Mouse (Mus musculus) forebrain, embryonic 14.5 days (tissue): Measurements from ENCODE around the gene Olfr1417. TPM values are rescaled to one million over a fixed set of nuclear protein-coding genes. Genes with fewer than 3 reads are reported as not detected.
A peak's percentile ranks its signal among the peaks of the same experiment; 100 is the strongest.

Experiments used
- ATAC-seq: fragments of 200-750 bp; cut with Nextera tagmentation; 2 replicates; pipeline ENCODE4 v1.8.0; 2017; ENCODE audit warnings: mild to moderate bottlenecking, moderate library complexity
- DNase-seq: peaks from one replicate; pipeline ENCODE4 v3.0.0-alpha.2; 2015; ENCODE audit warnings: low spot score
- H3K27ac ChIP-seq: fragments of 300-500 bp; sonication (generic); 2 replicates; pipeline ENCODE4 v1.5.1; 2014; ENCODE audit warnings: low read depth, mild to moderate bottlenecking, control low read depth, low read length, moderate library complexity
- H3K27me3 ChIP-seq: fragments of 300-500 bp; sonication (generic); replicated peaks from 2 replicates; pipeline ENCODE4 v1.6.1; 2014; ENCODE audit warnings: low read length, control low read depth, mixed read lengths; ENCODE audit not compliant: control insufficient read depth, insufficient read depth
- H3K36me3 ChIP-seq: fragments of 300-500 bp; sonication (generic); 2 replicates; pipeline ENCODE4 v1.6.1; 2014; ENCODE audit warnings: low read length, control low read depth; ENCODE audit not compliant: control insufficient read depth, insufficient read depth
- H3K4me1 ChIP-seq: fragments of 300-500 bp; sonication (generic); 2 replicates; pipeline ENCODE4 v1.6.1; 2014; ENCODE audit warnings: antibody characterized with exemption, low read length, control low read depth; ENCODE audit not compliant: control insufficient read depth, insufficient read depth
- H3K4me2 ChIP-seq: fragments of 300-500 bp; sonication (generic); 2 replicates; pipeline ENCODE4 v1.6.1; 2014; ENCODE audit warnings: mild to moderate bottlenecking, control low read depth, low read length
- H3K4me3 ChIP-seq: fragments of 300-500 bp; sonication (generic); 2 replicates; pipeline ENCODE4 v1.5.1; 2014; ENCODE audit warnings: low read depth, low read length, control low read depth
- H3K9ac ChIP-seq: fragments of 300-500 bp; sonication (generic); 2 replicates; pipeline ENCODE4 v1.6.1; 2014; ENCODE audit warnings: mild to moderate bottlenecking, low read length, control low read depth, moderate library complexity
- H3K9me3 ChIP-seq: fragments of 300-500 bp; sonication (generic); replicated peaks from 2 replicates; pipeline ENCODE4 v1.6.1; 2016; ENCODE audit warnings: low read length, control low read depth, mixed read lengths; ENCODE audit not compliant: control insufficient read depth
- WGBS: fragments of 180-500 bp; shearing (Covaris S2); extraction: QIAGEN DNeasy Blood & Tissue Kit; methylation state at CpG from one replicate; pipeline ENCODE4 v1.1.7; 2014; 5-methylcytosine and 5-hydroxymethylcytosine counted together
- polyA plus RNA-seq: library from polyadenylated mRNA; unstranded; fragments of >200 nt; fragmentation: Nextera tagmentation; extraction: Ambion mirVana; gene quantifications from 2 replicates; pipeline ENCODE4 v1.2.1, GENCODE M21; 2014

The Olfr1417 gene
- polyA plus RNA-seq, 1 experiment from 2014 or later: not detected

DNA sequence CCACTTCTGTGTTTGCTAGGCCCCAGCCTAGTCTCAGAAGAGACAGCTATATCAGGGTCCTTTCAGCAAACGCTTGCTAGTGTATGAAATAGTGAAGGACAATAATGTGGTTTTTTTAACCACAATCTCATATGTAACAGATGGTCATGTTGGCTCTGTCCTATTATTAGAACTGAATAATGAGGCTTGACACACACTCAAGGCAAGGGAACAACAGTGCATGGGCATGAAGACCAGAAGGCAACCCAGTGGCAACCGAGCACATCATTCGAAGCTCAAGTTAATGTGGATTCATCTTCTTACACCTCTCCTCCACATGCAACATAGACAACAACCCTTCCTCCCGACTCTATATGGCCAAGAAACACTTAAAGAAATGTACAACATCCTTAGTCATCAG lies 7.3 kb upstream of the Olfr1417 start:
- DNase-seq (no peak), ATAC-seq (no peak)
- Histone ChIP-seq H3K27me3 (no peaks in the 10 kb centered on the region), H3K9me3 (no peaks in the 10 kb centered on the region), H3K27ac (no peak overlapping the region), H3K36me3 (no peaks in the 10 kb centered on the region), H3K4me2 (no peak overlapping the region), H3K4me3 (no peak overlapping the region), H3K9ac (no peak overlapping the region), H3K4me1 (no peaks in the 10 kb centered on the region)
- WGBS: 84% methylated on average over 4 of the region's 4 CpGs

- H3K27me3 ChIP-seq: peaks cover 15% of the 10 kb centered on the region
- WGBS: 20% methylated on average over 4 of the region's 4 CpGs
- no peak overlapping the region for H3K4me3 ChIP-seq
- H3K4me1 ChIP-seq: 0 out of 2 replicates have a peak, but pooled peaks cover 8% of the 10 kb centered on the region
- H3K27ac ChIP-seq: no peak overlapping the region
- H3K9ac ChIP-seq: no peak overlapping the region
- ATAC-seq (no peak), DNase-seq (no peak)
- H3K36me3 ChIP-seq: no peaks in the 10 kb centered on the region
- no peaks in the 10 kb centered on the region for H3K9me3 ChIP-seq
- H3K4me2 ChIP-seq: no peak overlapping the region
Observed at GRCm38 (mm10) chr19:11823346-11824065, 15.5 kb downstream of the Olfr1417 start.

DNA sequence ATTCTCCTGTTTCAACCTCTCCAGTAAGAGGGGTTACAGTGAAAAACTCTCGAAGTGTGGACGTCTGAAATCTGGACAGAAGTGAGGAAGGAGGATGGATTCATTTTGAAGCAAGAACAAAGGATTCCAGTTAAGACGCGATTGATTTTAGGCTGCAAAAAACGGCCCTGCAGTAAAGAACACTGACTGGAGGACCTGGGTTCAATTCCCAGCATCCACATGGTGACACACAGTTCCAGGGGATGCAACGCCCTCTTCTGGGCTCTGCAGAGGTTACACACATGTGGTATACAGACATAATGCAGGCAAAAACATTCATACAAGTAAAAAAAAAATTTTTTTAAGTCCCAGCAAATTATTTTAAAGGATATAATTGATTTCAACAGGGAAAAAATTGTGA lies 18.8 kb downstream of the Olfr1417 start:
- Histone ChIP-seq H3K4me2 (peak overlapping the region; percentile 97), H3K27ac (no peak overlapping the region), H3K36me3 (no peaks in the 10 kb centered on the region), H3K4me1 (0 out of 2 replicates have a peak, but pooled peaks cover 8% of the 10 kb centered on the region), H3K9me3 (no peaks in the 10 kb centered on the region), H3K4me3 (peak overlapping the region; percentile 66; the same call in 1 of the 2 replicates), H3K27me3 (peaks cover 26% of the 10 kb centered on the region), H3K9ac (no peak overlapping the region)
- DNase-seq (peak; percentile 1), ATAC-seq (no peak)
- WGBS: 29% methylated on average over 6 of the region's 6 CpGs

DNA sequence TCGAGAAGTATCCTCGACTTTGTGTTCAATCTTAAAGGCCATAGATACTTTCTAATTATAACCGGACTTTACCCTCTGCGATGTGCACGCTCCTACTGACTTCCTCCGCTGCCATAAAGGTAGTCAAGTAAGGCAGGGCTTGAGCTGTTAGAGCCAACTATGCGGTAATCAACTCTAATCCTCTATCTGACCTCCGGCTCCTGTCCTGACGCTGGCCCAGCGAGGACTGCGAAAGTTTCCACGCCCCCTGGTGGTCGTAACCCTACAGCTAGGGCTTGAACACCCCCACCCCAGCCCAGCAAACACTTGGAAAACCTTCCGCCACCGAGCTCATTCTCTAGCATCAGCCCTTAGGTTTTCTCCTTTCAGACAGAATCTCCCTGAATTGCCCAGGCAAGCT lies 19.2 kb downstream of the Olfr1417 start:
- H3K4me1 ChIP-seq: 0 out of 2 replicates have a peak, but pooled peaks cover 8% of the 10 kb centered on the region
- peak overlapping the region; percentile 66 for H3K4me3 ChIP-seq
- DNase-seq (peak; percentile 82), ATAC-seq (peak; percentile 71)
- H3K27me3 ChIP-seq: peaks cover 26% of the 10 kb centered on the region
- H3K36me3 ChIP-seq: no peaks in the 10 kb centered on the region
- no peak overlapping the region for H3K9ac ChIP-seq
- no peaks in the 10 kb centered on the region for H3K9me3 ChIP-seq
- 1% methylated on average over 15 of the region's 15 CpGs for WGBS
- no peak overlapping the region for H3K27ac ChIP-seq
- peak overlapping the region; percentile 97 for H3K4me2 ChIP-seq

DNA sequence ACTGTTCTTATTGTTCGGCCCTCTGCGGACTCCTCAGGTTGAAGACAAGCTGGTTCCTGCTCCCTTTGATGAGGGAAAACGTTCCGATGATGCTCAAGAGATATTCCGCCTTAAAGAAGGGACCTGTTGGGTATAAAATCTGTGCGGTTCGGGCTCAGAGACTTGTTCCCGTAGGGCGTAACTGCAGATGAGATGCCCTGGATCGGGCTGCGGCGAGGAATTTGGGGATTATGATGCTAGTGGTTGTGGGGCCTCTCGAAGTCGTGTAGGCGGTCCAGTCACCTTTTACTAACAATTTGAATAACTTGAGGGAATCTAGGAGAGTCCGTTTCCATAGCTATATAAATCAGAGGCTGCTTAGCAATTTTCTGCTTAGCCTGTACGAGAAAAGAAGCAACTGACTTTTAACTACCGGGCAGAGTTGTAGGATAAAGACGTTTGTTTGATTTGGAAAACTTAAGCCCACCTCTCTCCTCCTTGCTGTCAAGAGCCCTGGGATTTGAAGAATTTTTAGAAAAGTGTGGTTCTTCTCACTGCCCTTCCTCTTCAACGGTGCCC lies 19.8 kb downstream of the Olfr1417 start, which contains the start of gene Stx3:
TSS of gene Stx3 (minus strand) at position 261 of the 558 bp plus-strand sequence.
- 0 out of 2 replicates have a peak, but pooled peaks cover 8% of the 10 kb centered on the region for H3K4me1 ChIP-seq
- H3K4me2 ChIP-seq: peak within 1 kb of the TSS; percentile 97
- peak; percentile 21 for ATAC-seq
- WGBS: under 1% methylated on average over 20 of the region's 20 CpGs
- peak; percentile 29 for DNase-seq
- no peaks in the 10 kb centered on the region for H3K9me3 ChIP-seq
- H3K27me3 ChIP-seq: peaks cover 26% of the 10 kb centered on the region
- peak within 1 kb of the TSS; percentile 68 for H3K9ac ChIP-seq
- H3K36me3 ChIP-seq: no peaks in the 10 kb centered on the region
- peak within 1 kb of the TSS; percentile 66 for H3K4me3 ChIP-seq
- H3K27ac ChIP-seq: no peak within 1 kb of the TSS

DNA sequence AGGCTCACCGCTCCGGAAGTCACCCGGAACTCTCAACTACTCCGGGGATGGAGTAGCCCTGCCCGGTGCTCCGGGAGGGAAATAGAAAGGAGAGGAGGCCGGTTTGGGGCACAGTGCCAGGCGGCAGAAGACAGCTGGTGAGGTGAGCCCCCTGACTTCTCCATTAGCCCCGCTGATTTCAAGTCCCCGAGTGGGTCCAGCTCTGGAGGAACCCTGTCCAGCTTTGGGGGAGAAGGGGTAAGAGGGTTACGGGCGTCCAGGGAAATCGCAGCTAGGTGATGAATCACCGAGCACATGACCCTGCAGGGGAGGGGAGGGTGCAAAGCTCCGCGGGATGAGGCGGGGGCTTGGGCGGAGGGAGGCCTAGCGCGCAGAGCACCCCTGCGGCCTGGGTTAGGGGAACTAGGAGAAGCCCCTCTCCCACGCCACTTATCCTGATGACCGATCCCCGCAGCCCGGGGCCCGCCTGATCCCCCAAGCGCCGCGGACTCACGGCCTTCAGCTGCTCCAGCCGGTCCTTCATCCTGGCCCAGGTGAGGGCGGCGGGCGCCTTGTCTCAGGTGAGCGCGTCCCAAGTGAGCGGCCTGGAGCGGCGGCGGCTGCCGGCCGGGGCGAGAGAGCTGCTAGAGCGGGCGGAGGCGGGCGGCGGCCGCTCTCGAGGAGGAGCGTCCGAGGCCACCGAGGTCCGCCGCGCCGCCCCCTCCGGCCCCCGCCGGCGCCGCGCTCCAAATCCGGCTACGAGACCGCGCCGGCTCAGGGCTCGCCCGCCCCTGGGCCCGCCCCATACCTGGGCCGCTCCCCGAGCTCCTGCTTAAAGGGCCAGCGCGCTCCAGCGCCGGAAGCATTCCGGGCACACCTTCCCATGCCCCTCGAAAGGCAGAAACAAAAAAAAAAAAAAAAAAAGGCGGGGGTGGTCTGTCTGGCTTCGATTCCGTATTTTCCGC lies 20.5 kb downstream of the Olfr1417 start:
- H3K9ac ChIP-seq: peak overlapping the region; percentile 68
- H3K36me3 ChIP-seq: no peaks in the 10 kb centered on the region
- 0 out of 2 replicates have a peak, but pooled peaks cover 8% of the 10 kb centered on the region for H3K4me1 ChIP-seq
- peak overlapping the region; percentile 66 for H3K4me3 ChIP-seq
- peaks cover 26% of the 10 kb centered on the region for H3K27me3 ChIP-seq
- H3K4me2 ChIP-seq: peak overlapping the region; percentile 97
- no peaks in the 10 kb centered on the region for H3K9me3 ChIP-seq
- DNase-seq (peak; percentile 16), ATAC-seq (peak; percentile 73)
- no peak overlapping the region for H3K27ac ChIP-seq
- WGBS: under 1% methylated on average over 67 of the region's 83 CpGs

DNA sequence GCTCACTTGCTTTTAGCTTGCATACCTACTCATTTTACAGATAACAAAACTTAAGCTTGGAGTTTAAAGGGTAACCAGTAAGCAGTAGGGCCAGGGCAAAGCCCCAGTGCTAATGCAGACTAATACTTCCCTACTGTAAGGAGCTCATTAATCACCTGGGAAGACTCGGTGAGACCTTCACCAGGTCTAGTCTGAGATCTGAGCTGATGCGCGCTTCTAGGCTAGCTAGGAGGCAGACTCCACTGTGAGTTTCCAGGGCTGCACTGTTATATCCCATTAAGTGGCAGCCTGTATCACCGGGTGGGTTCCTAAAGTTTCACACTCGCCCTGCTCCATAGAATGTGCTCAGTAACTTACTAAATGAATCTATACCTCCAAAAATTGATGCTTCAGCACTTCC lies 21.4 kb downstream of the Olfr1417 start:
- Histone ChIP-seq H3K27ac (no peak overlapping the region), H3K9me3 (no peaks in the 10 kb centered on the region), H3K27me3 (peaks cover 26% of the 10 kb centered on the region), H3K9ac (no peak overlapping the region), H3K4me1 (0 out of 2 replicates have a peak, but pooled peaks cover 8% of the 10 kb centered on the region), H3K4me3 (peak overlapping the region; percentile 66), H3K36me3 (no peaks in the 10 kb centered on the region), H3K4me2 (peak overlapping the region; percentile 97)
- DNase-seq (peak; percentile 11), ATAC-seq (no peak)
- WGBS: 12% methylated on average over 5 of the region's 5 CpGs

DNA sequence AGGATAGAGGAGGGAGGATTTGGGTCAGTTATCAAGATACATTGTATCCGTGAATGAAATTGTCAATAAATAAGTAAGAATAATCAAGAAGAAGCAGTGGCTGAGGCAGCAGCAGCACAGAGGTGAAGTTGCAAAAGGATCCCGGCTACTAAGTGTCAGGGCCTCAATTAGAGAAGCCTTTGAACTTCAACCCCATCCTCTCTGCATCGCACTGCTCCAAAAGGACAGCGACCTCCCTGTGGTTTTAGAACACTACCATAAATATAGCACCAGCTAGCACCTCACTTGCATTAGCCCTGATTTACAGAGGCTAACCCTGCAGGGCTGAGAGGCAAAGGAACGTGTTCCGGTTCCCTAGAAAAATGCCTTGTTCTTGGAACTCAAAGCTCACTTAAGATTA lies 22.3 kb downstream of the Olfr1417 start:
- no peaks in the 10 kb centered on the region for H3K9me3 ChIP-seq
- 63% methylated on average over 6 of the region's 6 CpGs for WGBS
- no peak for ATAC-seq
- H3K4me2 ChIP-seq: no peak overlapping the region
- no peak overlapping the region for H3K4me3 ChIP-seq
- no peak overlapping the region for H3K27ac ChIP-seq
- no peak overlapping the region for H3K9ac ChIP-seq
- peaks cover 26% of the 10 kb centered on the region for H3K27me3 ChIP-seq
- H3K4me1 ChIP-seq: 0 out of 2 replicates have a peak, but pooled peaks cover 8% of the 10 kb centered on the region
- DNase-seq: no peak
- H3K36me3 ChIP-seq: no peaks in the 10 kb centered on the region
